Mouse (Mus musculus) embryonic facial prominence, embryonic 12.5 days (tissue): ENCODE measurements at regions not wholly inside any gene's neighbourhood (a gene's known extent, or its start where the extent isn't known, plus 50 kb on each side); places are given as distances from the start of the nearest gene placed in this dataset.

Experiments
- ATAC-seq: fragments of 200-750 bp; cut with Nextera tagmentation; 2 replicates; pipeline ENCODE4 v1.8.0; 2017; ENCODE audit not compliant: insufficient number of reproducible peaks, insufficient read depth, low FRiP score, low TSS enrichment
- H3K27ac ChIP-seq: fragments of 300-500 bp; sonication (generic); 2 replicates; pipeline ENCODE4 v1.5.1; 2016; ENCODE audit warnings: mild to moderate bottlenecking
- H3K27me3 ChIP-seq: fragments of 300-500 bp; sonication (generic); 2 replicates; pipeline ENCODE4 v1.6.1; 2016; ENCODE audit warnings: mild to moderate bottlenecking, moderate library complexity
- H3K36me3 ChIP-seq: fragments of 300-500 bp; sonication (generic); 2 replicates; pipeline ENCODE4 v1.6.1; 2016; ENCODE audit warnings: mild to moderate bottlenecking
- H3K4me1 ChIP-seq: fragments of 300-500 bp; sonication (generic); 2 replicates; pipeline ENCODE4 v1.6.1; 2016
- H3K4me2 ChIP-seq: fragments of 300-500 bp; sonication (generic); replicated peaks from 2 replicates; pipeline ENCODE4 v1.6.1; 2016; ENCODE audit warnings: mild to moderate bottlenecking, moderate library complexity
- H3K4me3 ChIP-seq: fragments of 300-500 bp; sonication (generic); 2 replicates; pipeline ENCODE4 v1.5.1; 2016; ENCODE audit warnings: mild to moderate bottlenecking
- H3K9ac ChIP-seq: fragments of 300-500 bp; sonication (generic); 2 replicates; pipeline ENCODE4 v1.6.1; 2016; ENCODE audit warnings: mild to moderate bottlenecking, moderate library complexity
- H3K9me3 ChIP-seq: fragments of 300-500 bp; sonication (generic); 2 replicates; pipeline ENCODE4 v1.6.1; 2016; ENCODE audit warnings: mild to moderate bottlenecking, moderate library complexity
- WGBS: fragments of 180-500 bp; shearing (Covaris S2); methylation state at CpG from one replicate; pipeline ENCODE4 v1.1.7; 2016; 5-methylcytosine and 5-hydroxymethylcytosine counted together

DNA sequence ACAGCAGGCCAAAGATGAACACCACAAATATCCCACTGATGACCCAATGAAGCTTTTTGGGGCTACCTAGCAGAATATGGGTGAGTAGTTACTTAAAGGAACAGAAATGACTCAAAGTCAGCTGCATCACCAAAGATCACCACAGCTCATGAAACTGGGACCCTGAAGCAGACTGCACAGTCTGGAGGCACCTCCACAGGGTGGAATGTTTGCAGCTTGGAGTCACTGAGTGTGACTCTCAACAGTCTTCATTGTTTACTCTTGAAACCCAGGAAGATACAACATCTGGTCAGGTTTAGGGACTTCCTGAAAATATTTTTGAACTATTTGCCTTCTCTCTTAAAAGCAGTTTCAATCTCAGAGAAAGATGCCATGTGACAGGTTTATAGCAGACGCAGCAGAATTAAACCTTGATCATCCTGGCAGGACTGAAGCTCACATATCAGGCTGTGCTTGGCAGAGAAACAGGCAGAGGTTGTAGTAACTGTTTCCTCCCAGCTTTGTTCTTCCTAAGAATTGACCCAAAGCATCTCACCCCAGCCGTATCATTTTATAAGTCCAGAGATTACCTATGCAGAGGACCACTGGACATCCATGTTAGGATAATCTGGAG, 944.1 kb upstream of the Adgrl4 start:
- H3K4me3 ChIP-seq: no peak overlapping the region
- WGBS: 53% methylated on average over 2 of the region's 2 CpGs
- no peaks in the 10 kb centered on the region for H3K27me3 ChIP-seq
- H3K36me3 ChIP-seq: no peaks in the 10 kb centered on the region
- no peak overlapping the region for H3K27ac ChIP-seq
- no peak overlapping the region for H3K9ac ChIP-seq
- no peak for ATAC-seq
- no peaks in the 10 kb centered on the region for H3K9me3 ChIP-seq
- H3K4me1 ChIP-seq: no peaks in the 10 kb centered on the region
- H3K4me2 ChIP-seq: no peak overlapping the region

DNA sequence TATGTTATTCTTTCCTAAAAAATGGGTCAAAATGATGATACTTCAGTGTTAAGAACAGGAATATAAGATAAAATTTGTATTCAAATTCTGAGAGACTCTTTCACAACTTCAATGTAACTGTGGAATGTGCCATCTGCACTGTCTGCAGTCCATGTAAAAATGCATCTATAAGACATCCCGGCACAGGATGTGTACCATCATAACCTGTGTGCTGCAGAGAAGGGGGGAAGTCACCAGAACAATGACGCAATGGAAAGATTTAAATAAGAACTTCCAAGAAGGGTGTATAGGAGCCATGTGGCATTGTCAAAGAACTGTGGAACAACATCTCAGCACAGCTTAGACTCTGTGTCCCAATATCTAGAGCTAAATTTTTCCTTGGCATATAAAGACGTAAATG, 906.7 kb upstream of the Adgrl4 start:
- no peaks in the 10 kb centered on the region for H3K27me3 ChIP-seq
- no peaks in the 10 kb centered on the region for H3K4me1 ChIP-seq
- no peak overlapping the region for H3K27ac ChIP-seq
- H3K9me3 ChIP-seq: no peaks in the 10 kb centered on the region
- no peak overlapping the region for H3K9ac ChIP-seq
- no peak overlapping the region for H3K4me2 ChIP-seq
- H3K4me3 ChIP-seq: no peak overlapping the region
- no peak for ATAC-seq
- WGBS: 84% methylated on average over 3 of the region's 3 CpGs
- H3K36me3 ChIP-seq: no peaks in the 10 kb centered on the region

DNA sequence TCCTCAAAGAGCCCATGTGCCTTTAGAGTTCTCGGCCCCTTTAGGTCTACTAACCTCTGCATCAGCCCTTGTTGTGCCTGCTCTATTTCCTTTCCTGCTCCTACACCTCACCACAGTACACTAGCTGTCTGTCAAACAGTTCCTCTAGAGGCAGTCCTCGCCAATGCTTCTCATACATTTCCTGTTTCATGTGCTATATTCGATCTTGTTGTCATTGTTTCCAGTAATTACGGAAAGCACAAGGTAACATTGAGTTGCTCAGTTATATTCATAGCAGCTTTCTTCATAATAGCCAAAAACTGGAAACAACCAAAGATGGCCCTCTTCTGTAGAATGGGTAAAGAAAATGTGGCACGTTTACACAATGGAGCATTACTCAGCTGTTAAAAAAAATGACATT, 894.6 kb upstream of the Adgrl4 start:
- ATAC-seq: no peak
- WGBS: 87% methylated on average over 5 of the region's 5 CpGs
- H3K4me3 ChIP-seq: no peak overlapping the region
- H3K9ac ChIP-seq: no peak overlapping the region
- H3K4me2 ChIP-seq: no peak overlapping the region
- H3K27ac ChIP-seq: no peak overlapping the region
- H3K9me3 ChIP-seq: no peaks in the 10 kb centered on the region
- H3K36me3 ChIP-seq: no peaks in the 10 kb centered on the region
- H3K4me1 ChIP-seq: no peaks in the 10 kb centered on the region
- H3K27me3 ChIP-seq: no peaks in the 10 kb centered on the region

DNA sequence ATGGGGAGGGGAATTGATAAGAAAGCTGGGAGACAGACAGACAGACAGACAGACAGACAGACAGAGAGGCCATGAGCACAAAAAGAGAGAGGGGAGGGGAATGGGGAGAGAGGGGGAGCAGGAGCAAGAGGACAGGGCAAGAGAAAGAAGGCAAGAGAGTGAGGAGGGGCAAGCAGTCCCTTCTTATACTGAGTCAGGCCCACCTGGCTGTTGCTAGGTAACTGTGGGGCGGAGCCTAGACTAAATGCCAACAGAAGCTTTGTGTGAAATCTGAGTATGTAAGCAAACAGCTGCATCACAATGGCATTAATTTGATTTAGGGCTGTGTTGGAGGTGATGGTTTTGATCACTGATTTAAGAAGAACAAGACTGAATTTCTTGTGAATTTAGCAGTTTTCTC, 849.2 kb upstream of the Adgrl4 start:
- H3K4me1 ChIP-seq: no peaks in the 10 kb centered on the region
- no peak for ATAC-seq
- H3K27me3 ChIP-seq: no peaks in the 10 kb centered on the region
- WGBS: 53% methylated on average over 1 of the region's 1 CpGs
- H3K9ac ChIP-seq: no peak overlapping the region
- no peak overlapping the region for H3K27ac ChIP-seq
- H3K4me2 ChIP-seq: no peak overlapping the region
- H3K9me3 ChIP-seq: no peaks in the 10 kb centered on the region
- H3K36me3 ChIP-seq: no peaks in the 10 kb centered on the region
- H3K4me3 ChIP-seq: no peak overlapping the region

DNA sequence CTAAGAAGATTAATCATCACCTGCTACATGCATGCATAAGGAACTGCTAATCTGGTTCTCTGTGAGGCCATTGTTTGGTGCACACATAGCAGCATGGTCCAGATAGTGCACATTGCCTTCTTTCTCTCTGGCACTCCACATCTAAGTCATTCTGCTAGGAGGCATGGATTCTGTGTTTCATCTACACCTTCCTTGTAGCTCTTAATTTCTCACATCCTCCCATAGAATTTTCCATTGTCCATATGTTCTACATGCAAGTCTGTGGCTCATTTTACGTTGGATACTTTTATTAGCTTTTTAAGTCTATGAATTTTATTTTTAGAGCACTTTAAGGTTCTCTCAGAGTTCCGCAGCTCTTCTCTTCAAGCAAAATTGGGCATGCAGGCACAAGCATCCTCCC, 846.7 kb upstream of the Adgrl4 start:
- H3K9ac ChIP-seq: no peak overlapping the region
- no peaks in the 10 kb centered on the region for H3K4me1 ChIP-seq
- no peak for ATAC-seq
- H3K9me3 ChIP-seq: no peaks in the 10 kb centered on the region
- no peaks in the 10 kb centered on the region for H3K36me3 ChIP-seq
- no peak overlapping the region for H3K4me2 ChIP-seq
- no peaks in the 10 kb centered on the region for H3K27me3 ChIP-seq
- 90% methylated on average over 2 of the region's 2 CpGs for WGBS
- H3K27ac ChIP-seq: no peak overlapping the region
- no peak overlapping the region for H3K4me3 ChIP-seq

DNA sequence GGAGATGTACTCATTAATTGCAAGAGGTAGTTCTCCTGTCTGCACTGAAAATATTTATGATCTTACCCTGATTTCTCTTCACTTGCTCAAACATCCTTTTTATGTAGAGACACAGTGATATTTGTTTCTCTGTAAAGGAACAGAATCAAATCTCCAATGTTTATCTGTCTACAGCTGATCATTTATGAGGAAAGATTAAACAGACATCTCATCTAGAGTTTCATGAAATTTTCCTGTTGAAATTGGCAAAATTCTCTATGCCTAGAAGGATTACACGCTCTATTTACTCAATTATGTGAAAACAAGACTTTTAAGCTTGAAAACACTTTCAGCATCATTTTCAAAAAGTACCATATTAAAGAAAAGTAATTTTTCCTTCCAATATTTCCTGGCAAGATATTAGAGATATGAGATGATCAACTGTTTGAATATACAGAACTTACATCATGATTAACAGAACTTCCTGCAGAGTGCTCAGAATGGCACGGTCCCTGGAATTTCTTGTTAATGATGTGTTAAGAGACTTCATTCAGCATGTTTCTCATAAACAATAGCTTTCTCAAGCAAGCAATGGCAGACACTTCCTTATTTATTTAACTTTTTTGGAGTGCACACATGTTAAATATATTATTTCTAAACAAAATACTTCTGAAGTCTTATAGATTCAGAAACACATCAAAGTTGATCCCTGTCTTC, 834.1 kb upstream of the Adgrl4 start:
- H3K27ac ChIP-seq: no peak overlapping the region
- H3K9me3 ChIP-seq: no peaks in the 10 kb centered on the region
- no peaks in the 10 kb centered on the region for H3K4me1 ChIP-seq
- H3K36me3 ChIP-seq: no peaks in the 10 kb centered on the region
- no peak overlapping the region for H3K9ac ChIP-seq
- no peaks in the 10 kb centered on the region for H3K27me3 ChIP-seq
- no peak overlapping the region for H3K4me3 ChIP-seq
- 78% methylated on average over 2 of the region's 2 CpGs for WGBS
- H3K4me2 ChIP-seq: no peak overlapping the region
- ATAC-seq: no peak

DNA sequence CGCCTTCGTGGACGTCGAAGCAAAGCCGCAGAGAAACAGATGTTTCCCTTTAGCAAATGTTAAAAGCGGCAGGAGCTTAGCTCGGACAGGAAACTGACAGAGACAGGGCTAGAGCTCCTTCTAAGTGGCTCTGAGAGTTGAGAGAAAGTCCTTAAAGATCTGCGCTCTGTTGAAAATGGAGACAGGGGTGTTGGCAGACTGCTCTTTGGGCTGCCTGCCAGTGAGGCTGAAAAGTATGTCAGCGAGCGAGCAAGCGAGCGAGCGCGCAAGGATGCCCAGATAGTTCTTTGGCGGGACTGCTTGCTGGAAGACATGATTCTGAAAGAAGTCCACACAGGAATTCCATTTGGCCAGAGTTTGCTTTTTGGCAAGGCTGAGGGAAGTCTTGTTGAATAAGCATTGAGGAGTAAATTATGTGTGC, 827.0 kb upstream of the Adgrl4 start:
- H3K4me3 ChIP-seq: 0 out of 2 replicates have a peak overlapping the region, but pooled peaks have one; percentile 1
- 46% methylated on average over 15 of the region's 15 CpGs for WGBS
- no peaks in the 10 kb centered on the region for H3K36me3 ChIP-seq
- peak overlapping the region; percentile 64; the same call in 1 of the 2 replicates for H3K27ac ChIP-seq
- ATAC-seq: no peak
- H3K9ac ChIP-seq: no peak overlapping the region
- H3K4me1 ChIP-seq: no peaks in the 10 kb centered on the region
- peak overlapping the region; percentile 33 for H3K4me2 ChIP-seq
- H3K27me3 ChIP-seq: no peaks in the 10 kb centered on the region
- no peaks in the 10 kb centered on the region for H3K9me3 ChIP-seq

DNA sequence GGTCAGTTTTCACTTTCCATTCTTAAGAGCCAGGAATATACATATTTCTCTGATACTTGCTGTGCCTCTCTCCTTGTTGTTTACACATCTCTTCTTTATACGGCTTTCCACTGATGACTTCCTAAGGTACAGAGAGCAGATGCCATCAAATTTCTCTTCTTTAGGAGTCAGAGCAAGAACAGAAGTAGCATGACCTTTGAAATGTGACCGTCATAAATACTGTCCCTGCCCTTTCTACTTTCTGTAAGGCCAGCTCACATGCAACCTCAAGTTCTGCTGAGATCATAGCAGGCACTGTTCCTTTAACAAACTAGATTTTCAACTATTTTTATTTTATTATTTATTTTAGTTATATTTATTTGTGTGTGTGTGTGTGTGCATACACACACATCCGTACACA, 800.1 kb upstream of the Adgrl4 start:
- Histone ChIP-seq H3K9ac (no peak overlapping the region), H3K27me3 (no peaks in the 10 kb centered on the region), H3K4me1 (no peaks in the 10 kb centered on the region), H3K36me3 (no peaks in the 10 kb centered on the region), H3K27ac (no peak overlapping the region), H3K4me2 (no peak overlapping the region), H3K9me3 (no peaks in the 10 kb centered on the region), H3K4me3 (no peak overlapping the region)
- no peak for ATAC-seq
- WGBS: 93% methylated on average over 3 of the region's 3 CpGs

DNA sequence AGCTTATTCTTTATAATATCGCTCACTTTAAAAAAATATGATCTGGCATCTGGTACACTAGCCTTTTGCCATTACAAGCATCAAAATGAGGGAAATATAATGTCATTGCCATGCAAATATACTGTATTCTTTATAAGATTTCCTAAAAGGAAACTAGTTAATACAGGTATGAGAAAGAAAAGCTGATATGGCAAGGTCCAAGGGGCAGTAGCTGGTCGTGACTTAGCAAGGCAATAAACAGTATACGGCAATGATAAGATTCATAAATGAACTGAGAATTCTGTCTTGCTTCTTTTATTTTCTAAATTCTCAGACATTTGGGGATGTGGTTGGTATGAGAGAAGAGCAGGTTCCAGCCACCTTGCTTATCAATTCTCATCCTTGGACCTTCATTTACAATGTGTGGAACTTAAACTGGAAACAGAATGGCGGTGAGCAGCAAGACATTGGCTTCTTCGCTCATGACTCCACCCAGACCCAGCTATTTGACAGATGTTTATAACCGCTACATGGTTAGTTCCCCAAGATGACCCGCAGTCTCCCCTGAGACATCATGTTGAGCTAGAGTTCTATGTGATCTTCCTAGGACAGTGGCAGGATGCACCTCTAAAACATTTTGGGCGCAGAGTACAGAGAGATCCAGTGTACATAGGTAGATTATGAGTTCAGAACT, 797.5 kb upstream of the Adgrl4 start:
- 91% methylated on average over 8 of the region's 8 CpGs for WGBS
- no peak overlapping the region for H3K9ac ChIP-seq
- no peaks in the 10 kb centered on the region for H3K9me3 ChIP-seq
- no peaks in the 10 kb centered on the region for H3K4me1 ChIP-seq
- H3K27me3 ChIP-seq: no peaks in the 10 kb centered on the region
- no peak overlapping the region for H3K4me2 ChIP-seq
- H3K27ac ChIP-seq: no peak overlapping the region
- H3K36me3 ChIP-seq: no peaks in the 10 kb centered on the region
- no peak for ATAC-seq
- no peak overlapping the region for H3K4me3 ChIP-seq

DNA sequence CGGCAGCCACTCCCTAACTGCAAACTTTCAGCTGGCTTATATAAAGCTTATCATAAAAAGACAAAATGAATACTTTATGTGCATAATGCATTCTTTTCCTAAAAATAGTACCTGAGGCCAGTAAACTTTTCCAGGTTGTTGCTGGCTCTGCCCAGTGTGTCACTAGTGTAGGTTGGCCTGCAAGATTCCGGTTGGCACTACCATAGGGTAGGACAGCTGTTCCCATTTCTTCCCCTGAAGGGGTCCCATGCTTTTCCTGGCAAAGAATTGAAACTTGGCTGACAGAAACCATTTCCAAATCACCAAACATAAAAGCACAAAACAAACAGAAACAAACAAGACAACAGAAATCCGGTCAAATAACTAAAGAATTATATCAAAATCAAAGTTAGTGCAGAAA, 789.6 kb upstream of the Adgrl4 start:
- H3K27me3 ChIP-seq: no peaks in the 10 kb centered on the region
- H3K4me3 ChIP-seq: no peak overlapping the region
- no peak for ATAC-seq
- WGBS: 87% methylated on average over 3 of the region's 3 CpGs
- H3K9ac ChIP-seq: no peak overlapping the region
- H3K27ac ChIP-seq: no peak overlapping the region
- no peaks in the 10 kb centered on the region for H3K36me3 ChIP-seq
- no peak overlapping the region for H3K4me2 ChIP-seq
- H3K4me1 ChIP-seq: no peaks in the 10 kb centered on the region
- H3K9me3 ChIP-seq: no peaks in the 10 kb centered on the region

DNA sequence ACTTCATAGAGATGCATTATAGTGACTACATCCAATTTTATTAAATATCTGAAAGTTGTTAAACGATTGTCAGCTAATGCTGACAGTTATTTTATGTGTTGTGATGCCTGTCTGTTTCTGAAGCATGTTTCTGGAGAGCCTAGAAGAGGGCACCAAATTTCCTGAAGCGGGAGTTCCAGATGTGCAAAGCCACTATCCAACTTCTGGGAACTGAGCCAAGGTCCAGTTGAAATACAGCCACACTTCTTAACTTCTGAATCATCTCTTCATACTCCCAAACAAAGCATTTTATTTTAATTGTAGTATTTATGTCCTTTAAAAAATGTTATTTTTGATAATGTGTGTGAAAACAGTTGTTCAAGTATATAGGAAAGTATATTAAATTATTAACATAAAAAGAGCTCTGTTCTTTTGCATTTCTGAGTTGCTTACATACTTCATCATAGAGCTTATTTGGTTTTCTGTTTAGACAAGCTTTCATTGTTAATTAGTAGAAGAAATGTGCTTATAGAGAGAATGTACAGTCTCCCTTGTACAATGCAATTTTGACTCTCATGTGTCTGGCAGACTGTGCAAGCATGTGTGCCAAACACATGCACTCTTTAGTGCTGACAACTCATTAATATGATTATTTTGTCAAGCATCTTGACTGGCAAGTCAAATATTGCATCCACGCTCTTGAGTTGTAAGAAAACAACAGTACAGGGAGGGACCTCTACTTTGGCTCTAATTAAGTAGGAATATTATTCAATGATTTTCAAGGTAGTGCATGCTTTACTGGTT, 787.7 kb upstream of the Adgrl4 start:
- H3K36me3 ChIP-seq: no peaks in the 10 kb centered on the region
- no peak overlapping the region for H3K4me3 ChIP-seq
- H3K4me1 ChIP-seq: no peaks in the 10 kb centered on the region
- no peak overlapping the region for H3K27ac ChIP-seq
- ATAC-seq: no peak
- H3K27me3 ChIP-seq: no peaks in the 10 kb centered on the region
- H3K9me3 ChIP-seq: no peaks in the 10 kb centered on the region
- WGBS: 75% methylated on average over 3 of the region's 3 CpGs
- no peak overlapping the region for H3K9ac ChIP-seq
- H3K4me2 ChIP-seq: no peak overlapping the region

DNA sequence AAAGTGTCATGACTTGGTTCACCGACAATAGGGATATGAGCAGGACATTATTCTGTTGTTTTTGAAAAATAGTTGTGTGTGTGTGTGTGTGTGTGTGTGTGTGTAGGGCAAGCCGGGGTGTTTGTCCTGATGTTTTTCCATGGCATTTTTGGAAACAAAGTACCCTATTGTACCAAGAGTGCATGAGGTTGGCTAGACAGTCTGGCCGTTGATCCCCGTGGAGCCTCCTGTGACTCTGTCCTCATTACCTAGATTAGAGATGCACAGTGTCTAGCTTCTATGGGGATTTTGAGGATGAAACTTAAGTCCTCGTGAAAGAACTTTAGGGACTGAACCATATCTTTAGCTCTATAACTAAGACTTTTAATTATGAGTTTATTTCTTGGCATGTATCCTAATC, 741.9 kb upstream of the Adgrl4 start:
- Histone ChIP-seq H3K27me3 (no peaks in the 10 kb centered on the region), H3K36me3 (no peaks in the 10 kb centered on the region), H3K4me1 (no peaks in the 10 kb centered on the region), H3K4me3 (no peak overlapping the region), H3K4me2 (no peak overlapping the region), H3K9ac (no peak overlapping the region), H3K27ac (no peak overlapping the region), H3K9me3 (no peaks in the 10 kb centered on the region)
- no peak for ATAC-seq
- WGBS: 53% methylated on average over 5 of the region's 5 CpGs
